Mouse (Mus musculus) G1E (cell line): Measurements from ENCODE around the gene Prss27.

Experiments used
- CTCF ChIP-seq: IDR thresholded peaks from 2 replicates; pipeline ENCODE4 v1.5.1; 2012; ENCODE audit warnings: low read depth, low read length, inconsistent platforms, mixed read lengths
- GATA1 ChIP-seq: IDR thresholded peaks from 2 replicates; pipeline ENCODE4 v1.6.1; 2012; ENCODE audit warnings: borderline replicate concordance, low read length, inconsistent platforms, mixed read lengths
- TAL1 ChIP-seq: conservative IDR thresholded peaks from 2 replicates; pipeline ENCODE4 v1.6.1; 2012; ENCODE audit warnings: low read depth, low read length, inconsistent platforms, mixed read lengths

DNA sequence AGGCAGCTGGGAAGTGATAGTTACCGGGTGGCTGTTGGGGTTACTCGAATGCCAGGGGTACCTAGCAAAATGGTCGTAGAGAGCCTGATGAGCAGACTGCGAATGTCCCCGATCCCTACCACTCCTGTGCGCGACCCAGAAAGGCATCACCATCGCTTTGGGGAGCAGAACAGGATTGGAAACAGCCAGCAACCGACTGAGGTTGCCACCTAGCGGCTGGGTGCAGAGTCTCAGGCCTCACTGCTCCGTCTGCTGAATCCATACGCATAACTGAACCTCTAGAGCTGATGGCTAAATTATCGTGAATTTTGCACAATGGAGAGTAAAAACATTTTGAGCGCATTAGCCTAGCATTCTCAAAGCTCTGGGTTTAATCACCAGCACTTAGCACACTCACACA lies 22.2 kb upstream of the Prss27 start:
- peak; percentile 34; the same call in 1 of the 2 replicates for TF ChIP-seq CTCF
- TF ChIP-seq TAL1 = no peak
- TF ChIP-seq GATA1 = no peak
